ENCODE assay signal across 13 mouse cellular contexts in genomic region chr2:65126141-65126783, GRCm38 (mm10).
DNase-seq lines count a peak whose midpoint lies in the region; ATAC-seq and TF ChIP-seq lines count a peak whose summit lies in the region.
"Had no signal": no experiment of that assay in that cellular context is flagged by ENCODE, and none has a peak within 500 bp of the region (broad histone marks: within the 10 kb centered on the region; RNA-seq: fewer than 3 reads in every experiment).

No protein-coding gene starts in this region.

- no peak for DNase-seq in cerebellum, adult 2 months
- no peak for DNase-seq in cerebellum, postnatal 36 days
- DNase-seq in lung, adult 18-20 months = no peak
- peak in 1 of 2 experiments; percentile 14 for DNase-seq in layer of hippocampus, adult 2 months (ENCODE audit: low spot score in 2 of 2)
- DNase-seq in retina, embryonic 14.5 days (ENCODE audit: low spot score) = peak; percentile 42
- no peak for DNase-seq in B cell, adult 2 months
- DNase-seq: gastrocnemius, postnatal 36 days; heart, postnatal 10 days; lung, postnatal 10 days had no signal

- TF ChIP-seq CTCF in cerebellum, adult 2 months (IDR thresholded peaks at IDR 0.05; ENCODE audit: borderline replicate concordance, insufficient read depth, low read depth, low read length) = no peak
- no peak for TF ChIP-seq CTCF in layer of hippocampus, adult 2 months (conservative IDR thresholded peaks at IDR 0.05)

- H3K4me2 ChIP-seq in lung, embryonic 16.5 days (ENCODE audit: low read depth, low read length) = 0 out of 2 replicates have a peak overlapping the region, but pooled peaks have one; percentile 8
- no peak overlapping the region for H3K4me2 ChIP-seq in intestine, embryonic 15.5 days (replicated peaks)

- 49% methylated on average over 12 of the region's 12 CpGs for WGBS in cerebellum, adult 2 months
- 56% methylated on average over 12 of the region's 12 CpGs for WGBS in lung, embryonic 16.5 days
- 67% methylated on average over 12 of the region's 12 CpGs for WGBS in intestine, embryonic 15.5 days

- peaks cover 1% of the 10 kb centered on the region; the same call in 1 of the 2 replicates for H3K9me3 ChIP-seq in lung, embryonic 16.5 days (ENCODE audit: control insufficient read depth, low read length)
- no peaks in the 10 kb centered on the region for H3K9me3 ChIP-seq in intestine, embryonic 15.5 days

- H3K9ac ChIP-seq in lung, embryonic 16.5 days (ENCODE audit: low read length) = no peak overlapping the region
- H3K9ac ChIP-seq in intestine, embryonic 15.5 days = no peak overlapping the region

- H3K36me3 ChIP-seq in lung, embryonic 16.5 days (ENCODE audit: control insufficient read depth, insufficient read depth, low read length) = 0 out of 2 replicates have a peak, but pooled peaks cover 4% of the 10 kb centered on the region
- H3K36me3 ChIP-seq in intestine, embryonic 15.5 days = 0 out of 2 replicates have a peak, but pooled peaks cover 3% of the 10 kb centered on the region

- ATAC-seq in lung, embryonic 16.5 days (ENCODE audit: low read depth) = no peak
- ATAC-seq in intestine, embryonic 15.5 days = no peak

- H3K27me3 ChIP-seq in cerebellum, adult 2 months (ENCODE audit: control insufficient read depth, insufficient read depth, low read length) = no peaks in the 10 kb centered on the region
- H3K27me3 ChIP-seq in lung, embryonic 16.5 days (ENCODE audit: control insufficient read depth, insufficient read depth, low read depth, low read length) = no peaks in the 10 kb centered on the region
- no peaks in the 10 kb centered on the region for H3K27me3 ChIP-seq in intestine, embryonic 15.5 days (replicated peaks)

- no peak for TF ChIP-seq POLR2A in cerebellum, adult 2 months (IDR thresholded peaks at IDR 0.05; ENCODE audit: borderline replicate concordance, insufficient read depth, low read length)

- H3K4me1 ChIP-seq in cerebellum, adult 2 months (ENCODE audit: control insufficient read depth, insufficient read depth, low read length) = no peaks in the 10 kb centered on the region
- 0 out of 2 replicates have a peak, but pooled peaks cover 5% of the 10 kb centered on the region for H3K4me1 ChIP-seq in lung, embryonic 16.5 days (replicated peaks; ENCODE audit: control insufficient read depth, insufficient read depth, low read length)
- 0 out of 2 replicates have a peak, but pooled peaks cover 2% of the 10 kb centered on the region for H3K4me1 ChIP-seq in intestine, embryonic 15.5 days (replicated peaks)

- H3K27ac ChIP-seq in cerebellum, adult 2 months (ENCODE audit: insufficient read depth, low read length) = peak overlapping the region; percentile 59; the same call in 1 of the 2 replicates
- H3K27ac ChIP-seq in lung, embryonic 16.5 days (ENCODE audit: low read length) = no peak overlapping the region
- H3K27ac ChIP-seq in layer of hippocampus, adult 2 months = peak overlapping the region; percentile 90
- H3K27ac ChIP-seq in intestine, embryonic 15.5 days = no peak overlapping the region

- H3K4me3 ChIP-seq in cerebellum, adult 2 months (replicated peaks; ENCODE audit: insufficient read depth, low read depth, low read length) = no peak overlapping the region
- H3K4me3 ChIP-seq in lung, embryonic 16.5 days (ENCODE audit: low read length) = no peak overlapping the region
- H3K4me3 ChIP-seq in layer of hippocampus, adult 2 months = peak overlapping the region; percentile 8; the same call in 1 of the 2 replicates
- H3K4me3 ChIP-seq in intestine, embryonic 15.5 days (replicated peaks) = no peak overlapping the region
- H3K4me3 ChIP-seq: erythroblast, embryonic 14.5 days; myocyte had no signal

Comparison
In these comparisons a context has a peak if more than half of its experiments do, and no peak if none do; other contexts are left out.
1. H3K27ac ChIP-seq: peak in cerebellum, adult 2 months (single experiment) and layer of hippocampus, adult 2 months (single experiment); none in lung, embryonic 16.5 days (single experiment) and intestine, embryonic 15.5 days (single experiment).